Mouse (Mus musculus): ENCODE results near the gene Hvcn1. TPM values are rescaled to one million over a fixed set of nuclear protein-coding genes. Genes with fewer than 3 reads are reported as not detected.

The Hvcn1 gene
- polyA plus RNA-seq, 1 experiment from 2014 or later = 8.2 TPM

GRCm38 (mm10) chr5:122287026-122287425 is 80.4 kb downstream of the Hvcn1 start:
- Histone ChIP-seq H3K36me3 (ENCODE audit: insufficient read depth) (no peaks in the 10 kb centered on the region), H3K27ac (ENCODE audit: low read depth) (no peak overlapping the region), H3K27me3 (ENCODE audit: insufficient read depth, low read length) (no peaks in the 10 kb centered on the region), H3K4me2 (no peak overlapping the region), H3K4me3 (ENCODE audit: low read depth, low read length) (no peak overlapping the region), H3K4me1 (ENCODE audit: insufficient read depth) (peaks cover 7% of the 10 kb centered on the region; the same call in 1 of the 2 replicates), H3K9ac (no peak overlapping the region), H3K9me3 (ENCODE audit: low read depth, low read length) (no peaks in the 10 kb centered on the region)
- no peak for TF ChIP-seq CTCF (IDR thresholded peaks at IDR 0.05; ENCODE audit: low read depth)
- no peak for DNase-seq
- ATAC-seq (ENCODE audit: insufficient read depth) = no peak
- WGBS = 77% methylated on average over 4 of the region's 4 CpGs

GRCm38 (mm10) chr5:122288147-122288811 is 81.7 kb downstream of the Hvcn1 start:
- Histone ChIP-seq H3K9me3 (ENCODE audit: low read depth, low read length) (no peaks in the 10 kb centered on the region), H3K27me3 (ENCODE audit: insufficient read depth, low read length) (no peaks in the 10 kb centered on the region), H3K27ac (ENCODE audit: low read depth) (no peak overlapping the region), H3K4me3 (ENCODE audit: low read depth, low read length) (no peak overlapping the region), H3K9ac (no peak overlapping the region), H3K4me1 (ENCODE audit: insufficient read depth) (peaks cover 7% of the 10 kb centered on the region; the same call in 1 of the 2 replicates), H3K4me2 (no peak overlapping the region), H3K36me3 (ENCODE audit: insufficient read depth) (no peaks in the 10 kb centered on the region)
- DNase-seq = no peak
- no peak for TF ChIP-seq CTCF (IDR thresholded peaks at IDR 0.05; ENCODE audit: low read depth)
- no peak for ATAC-seq (ENCODE audit: insufficient read depth)
- 82% methylated on average over 4 of the region's 4 CpGs for WGBS

GRCm38 (mm10) chr5:122291149-122291548 is 84.5 kb downstream of the Hvcn1 start:
- no peak overlapping the region for H3K4me3 ChIP-seq (ENCODE audit: low read depth, low read length)
- ATAC-seq (ENCODE audit: insufficient read depth) (no peak), DNase-seq (no peak)
- 0 out of 2 replicates have a peak, but pooled peaks cover 5% of the 10 kb centered on the region for H3K36me3 ChIP-seq (ENCODE audit: insufficient read depth)
- H3K27me3 ChIP-seq (ENCODE audit: insufficient read depth, low read length) = no peaks in the 10 kb centered on the region
- H3K9me3 ChIP-seq (ENCODE audit: low read depth, low read length) = no peaks in the 10 kb centered on the region
- H3K27ac ChIP-seq (ENCODE audit: low read depth) = no peak overlapping the region
- H3K4me1 ChIP-seq (ENCODE audit: insufficient read depth) = 0 out of 2 replicates have a peak, but pooled peaks cover 3% of the 10 kb centered on the region
- TF ChIP-seq CTCF (IDR thresholded peaks at IDR 0.05; ENCODE audit: low read depth) = no peak
- no peak overlapping the region for H3K4me2 ChIP-seq
- WGBS = 47% methylated on average over 6 of the region's 6 CpGs
- H3K9ac ChIP-seq = no peak overlapping the region

Other genes starting within 250 kb of the Hvcn1 start
- 3.6 and 4.0 TPM in 2 replicates for gene Cux2, start 156.7 kb upstream of the Hvcn1 start, polyA plus RNA-seq (2014; fragmentation: Nextera tagmentation; extraction: Ambion mirVana)
- 0.42 and 2.4 TPM in 2 replicates for gene Myl2, start 105.9 kb upstream of the Hvcn1 start, polyA plus RNA-seq (2014; fragmentation: Nextera tagmentation; extraction: Ambion mirVana)
- 0.33 TPM in 1 of 2 replicates, not detected in the other for gene Ccdc63, start 66.0 kb upstream of the Hvcn1 start, polyA plus RNA-seq (2014; fragmentation: Nextera tagmentation; extraction: Ambion mirVana)
- gene Ppp1cc, start 48.5 kb upstream of the Hvcn1 start, polyA plus RNA-seq (2014; fragmentation: Nextera tagmentation; extraction: Ambion mirVana) = 276 and 293 TPM in 2 replicates
- 5.7 and 6.9 TPM in 2 replicates for gene Tctn1, start 57.7 kb downstream of the Hvcn1 start, polyA plus RNA-seq (2014; fragmentation: Nextera tagmentation; extraction: Ambion mirVana)
- 9.5 and 10.1 TPM in 2 replicates for gene Pptc7, start 77.6 kb downstream of the Hvcn1 start, polyA plus RNA-seq (2014; fragmentation: Nextera tagmentation; extraction: Ambion mirVana)
- gene Rad9b, start 147.4 kb downstream of the Hvcn1 start, polyA plus RNA-seq (2014; fragmentation: Nextera tagmentation; extraction: Ambion mirVana) = 5.3 and 6.4 TPM in 2 replicates
- gene Vps29, start 147.6 kb downstream of the Hvcn1 start, polyA plus RNA-seq (2014; fragmentation: Nextera tagmentation; extraction: Ambion mirVana) = 219 and 223 TPM in 2 replicates
- gene Gpn3, start 165.1 kb downstream of the Hvcn1 start, polyA plus RNA-seq (2014; fragmentation: Nextera tagmentation; extraction: Ambion mirVana) = 72.1 and 75.5 TPM in 2 replicates
- gene Fam216a, start 165.6 kb downstream of the Hvcn1 start, polyA plus RNA-seq (2014; fragmentation: Nextera tagmentation; extraction: Ambion mirVana) = 74.4 and 77.3 TPM in 2 replicates
- 45.7 and 48.7 TPM in 2 replicates for gene Arpc3, start 185.1 kb downstream of the Hvcn1 start, polyA plus RNA-seq (2014; fragmentation: Nextera tagmentation; extraction: Ambion mirVana)
- gene Anapc7, start 214.9 kb downstream of the Hvcn1 start, polyA plus RNA-seq (2014; fragmentation: Nextera tagmentation; extraction: Ambion mirVana) = 26.8 and 31.9 TPM in 2 replicates

Data from lung, embryonic 14.5 days (tissue).